Mouse (Mus musculus): ENCODE results near the gene Ctnnd2. TPM values are rescaled to one million over a fixed set of nuclear protein-coding genes. Genes with fewer than 3 reads are reported as not detected.

The Ctnnd2 gene
- polyA plus RNA-seq, 1 experiment: 4.6 TPM

GRCm38 (mm10) chr15:30634522-30634921 is 462.1 kb downstream of the Ctnnd2 start:
- H3K27ac ChIP-seq (ENCODE audit: control insufficient read depth, insufficient read depth, low read length): no peak overlapping the region
- no peaks in the 10 kb centered on the region for H3K4me1 ChIP-seq (replicated peaks; ENCODE audit: control insufficient read depth, insufficient read depth, low read length)
- no peak for TF ChIP-seq CTCF (IDR thresholded peaks at IDR 0.05; ENCODE audit: borderline replicate concordance, control insufficient read depth, extremely low read depth, insufficient read depth, low read length, poor library complexity)
- no peaks in the 10 kb centered on the region for H3K36me3 ChIP-seq (ENCODE audit: control insufficient read depth, insufficient read depth, low read length)
- no peak for DNase-seq
- no peaks in the 10 kb centered on the region for H3K27me3 ChIP-seq (ENCODE audit: control insufficient read depth, insufficient read depth, low read length)
- 99% methylated on average over 5 of the region's 5 CpGs for WGBS
- H3K4me3 ChIP-seq (ENCODE audit: control insufficient read depth, insufficient read depth, low read length): no peak overlapping the region

- DNase-seq: no peak
Measured at GRCm38 (mm10) chr15:30640651-30641050, 468.3 kb downstream of the Ctnnd2 start.

GRCm38 (mm10) chr15:30645688-30646087 is 473.3 kb downstream of the Ctnnd2 start:
- Histone ChIP-seq H3K27ac (ENCODE audit: control insufficient read depth, insufficient read depth, low read length) (no peak overlapping the region), H3K4me1 (replicated peaks; ENCODE audit: control insufficient read depth, insufficient read depth, low read length) (no peaks in the 10 kb centered on the region; the same call in 1 of the 2 replicates), H3K27me3 (ENCODE audit: control insufficient read depth, insufficient read depth, low read length) (peaks cover 19% of the 10 kb centered on the region; the same call in 1 of the 2 replicates), H3K4me3 (ENCODE audit: control insufficient read depth, insufficient read depth, low read length) (no peak overlapping the region), H3K36me3 (ENCODE audit: control insufficient read depth, insufficient read depth, low read length) (no peaks in the 10 kb centered on the region)
- WGBS: 46% methylated on average over 1 of the region's 1 CpGs
- DNase-seq: no peak
- TF ChIP-seq POLR2A (IDR thresholded peaks at IDR 0.05; ENCODE audit: control insufficient read depth, extremely low read depth, insufficient read depth, low read length, poor library complexity) (no peak), CTCF (IDR thresholded peaks at IDR 0.05; ENCODE audit: borderline replicate concordance, control insufficient read depth, extremely low read depth, insufficient read depth, low read length, poor library complexity) (no peak)

More at GRCm38 (mm10) chr15:30640651-30641050, 468.3 kb downstream of the Ctnnd2 start:
- peaks cover 3% of the 10 kb centered on the region; the same call in 1 of the 2 replicates for H3K27me3 ChIP-seq (ENCODE audit: control insufficient read depth, insufficient read depth, low read length)
- no peak for TF ChIP-seq CTCF (IDR thresholded peaks at IDR 0.05; ENCODE audit: borderline replicate concordance, control insufficient read depth, extremely low read depth, insufficient read depth, low read length, poor library complexity)
- TF ChIP-seq POLR2A (IDR thresholded peaks at IDR 0.05; ENCODE audit: control insufficient read depth, extremely low read depth, insufficient read depth, low read length, poor library complexity): no peak
- no peak overlapping the region for H3K4me3 ChIP-seq (ENCODE audit: control insufficient read depth, insufficient read depth, low read length)
- no peak overlapping the region for H3K27ac ChIP-seq (ENCODE audit: control insufficient read depth, insufficient read depth, low read length)
- 75% methylated on average over 5 of the region's 5 CpGs for WGBS
- H3K4me1 ChIP-seq (replicated peaks; ENCODE audit: control insufficient read depth, insufficient read depth, low read length): no peaks in the 10 kb centered on the region
- H3K36me3 ChIP-seq (ENCODE audit: control insufficient read depth, insufficient read depth, low read length): no peaks in the 10 kb centered on the region

- TF ChIP-seq CTCF (IDR thresholded peaks at IDR 0.05; ENCODE audit: borderline replicate concordance, control insufficient read depth, extremely low read depth, insufficient read depth, low read length, poor library complexity) (no peak), POLR2A (IDR thresholded peaks at IDR 0.05; ENCODE audit: control insufficient read depth, extremely low read depth, insufficient read depth, low read length, poor library complexity) (no peak)
- 2% methylated on average over 94 of the region's 94 CpGs for WGBS
- Histone ChIP-seq H3K4me3 (ENCODE audit: control insufficient read depth, insufficient read depth, low read length) (peak overlapping the region; percentile 33), H3K36me3 (ENCODE audit: control insufficient read depth, insufficient read depth, low read length) (no peaks in the 10 kb centered on the region), H3K27ac (ENCODE audit: control insufficient read depth, insufficient read depth, low read length) (no peak overlapping the region), H3K27me3 (ENCODE audit: control insufficient read depth, insufficient read depth, low read length) (peaks cover 19% of the 10 kb centered on the region; the same call in 1 of the 2 replicates), H3K4me1 (replicated peaks; ENCODE audit: control insufficient read depth, insufficient read depth, low read length) (no peaks in the 10 kb centered on the region; the same call in 1 of the 2 replicates)
- DNase-seq: no peak
Measured at GRCm38 (mm10) chr15:30646501-30647431, 474.4 kb downstream of the Ctnnd2 start.

GRCm38 (mm10) chr15:30647679-30648311 is 475.4 kb downstream of the Ctnnd2 start:
- H3K4me3 ChIP-seq (ENCODE audit: control insufficient read depth, insufficient read depth, low read length): no peak overlapping the region
- TF ChIP-seq CTCF (IDR thresholded peaks at IDR 0.05; ENCODE audit: borderline replicate concordance, control insufficient read depth, extremely low read depth, insufficient read depth, low read length, poor library complexity) (no peak), POLR2A (IDR thresholded peaks at IDR 0.05; ENCODE audit: control insufficient read depth, extremely low read depth, insufficient read depth, low read length, poor library complexity) (no peak)

GRCm38 (mm10) chr15:30649964-30650363 is 477.6 kb downstream of the Ctnnd2 start:
- TF ChIP-seq CTCF (IDR thresholded peaks at IDR 0.05; ENCODE audit: borderline replicate concordance, control insufficient read depth, extremely low read depth, insufficient read depth, low read length, poor library complexity) (no peak), POLR2A (IDR thresholded peaks at IDR 0.05; ENCODE audit: control insufficient read depth, extremely low read depth, insufficient read depth, low read length, poor library complexity) (no peak)
- H3K27me3 ChIP-seq (ENCODE audit: control insufficient read depth, insufficient read depth, low read length): peaks cover 19% of the 10 kb centered on the region; the same call in 1 of the 2 replicates
- no peaks in the 10 kb centered on the region for H3K36me3 ChIP-seq (ENCODE audit: control insufficient read depth, insufficient read depth, low read length)
- WGBS: 72% methylated on average over 6 of the region's 6 CpGs
- H3K27ac ChIP-seq (ENCODE audit: control insufficient read depth, insufficient read depth, low read length): no peak overlapping the region
- no peak overlapping the region for H3K4me3 ChIP-seq (ENCODE audit: control insufficient read depth, insufficient read depth, low read length)
- no peak for DNase-seq
- H3K4me1 ChIP-seq (replicated peaks; ENCODE audit: control insufficient read depth, insufficient read depth, low read length): no peaks in the 10 kb centered on the region; the same call in 1 of the 2 replicates

More at GRCm38 (mm10) chr15:30647679-30648311, 475.4 kb downstream of the Ctnnd2 start:
- Histone ChIP-seq H3K36me3 (ENCODE audit: control insufficient read depth, insufficient read depth, low read length) (no peaks in the 10 kb centered on the region), H3K4me1 (replicated peaks; ENCODE audit: control insufficient read depth, insufficient read depth, low read length) (no peaks in the 10 kb centered on the region; the same call in 1 of the 2 replicates), H3K27me3 (ENCODE audit: control insufficient read depth, insufficient read depth, low read length) (peaks cover 19% of the 10 kb centered on the region; the same call in 1 of the 2 replicates), H3K27ac (ENCODE audit: control insufficient read depth, insufficient read depth, low read length) (no peak overlapping the region)
- no peak for DNase-seq
- 23% methylated on average over 7 of the region's 7 CpGs for WGBS
